Mouse (Mus musculus) frontal cortex, postnatal 36 days (tissue): ENCODE measurements around the gene Tpo.

ENCODE experiments used
- DNase-seq, 2 experiments: peaks; one replicate each; pipeline ENCODE4 v3.0.0; 2022; ENCODE audit warnings: low spot score in 2 of 2

Tpo gene

GRCm38 (mm10) chr12:30077056-30077455, 55.4 kb downstream of the Tpo start:
- DNase-seq = no peak

DNA sequence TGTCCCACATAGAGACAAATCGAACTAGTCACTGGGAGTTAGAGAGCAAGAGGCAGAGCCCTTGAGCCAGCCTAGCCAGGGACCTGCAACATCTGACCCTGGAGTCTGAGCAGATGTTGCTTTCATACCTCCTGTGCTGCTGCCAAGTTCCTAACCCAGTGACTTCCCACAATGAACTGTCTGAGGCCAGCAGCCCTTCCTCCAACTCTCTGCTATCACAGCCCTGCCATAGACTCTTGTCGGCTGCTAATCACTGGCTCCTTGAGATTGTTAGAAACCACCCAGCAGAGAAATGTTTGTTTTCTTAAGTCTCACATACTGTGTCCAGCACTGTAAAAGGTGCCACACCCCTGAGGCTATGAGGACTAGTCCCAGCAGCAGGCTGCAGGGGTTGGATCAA, 56.1 kb downstream of the Tpo start:
- DNase-seq = no peak

GRCm38 (mm10) chr12:30069321-30069720, 63.1 kb downstream of the Tpo start:
- DNase-seq = no peak

- DNase-seq = no peak
Measured at GRCm38 (mm10) chr12:30067806-30068205, 64.6 kb downstream of the Tpo start.

GRCm38 (mm10) chr12:30062118-30062505, 70.3 kb downstream of the Tpo start:
- no peak for DNase-seq

- DNase-seq = no peak
Measured at GRCm38 (mm10) chr12:30061503-30062117, 70.8 kb downstream of the Tpo start.

DNA sequence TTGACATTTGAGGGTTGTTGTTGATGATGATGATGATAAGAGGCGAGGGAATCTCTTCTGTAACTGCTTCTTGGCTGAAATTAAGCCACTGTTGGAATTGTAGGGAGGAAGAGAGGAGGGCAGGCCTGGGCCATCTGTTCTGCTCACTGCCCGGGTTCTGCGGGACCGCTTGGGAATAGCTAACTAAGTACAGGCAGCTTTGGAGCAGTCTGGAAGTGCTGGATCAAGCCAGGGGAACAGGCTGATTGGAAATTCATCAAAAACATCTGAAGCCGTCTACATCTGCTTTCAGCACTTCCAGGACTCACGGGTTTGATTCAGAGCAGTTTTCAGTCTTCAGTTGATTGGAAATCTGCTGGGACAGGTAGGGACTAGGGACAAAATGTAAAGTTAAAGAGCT, 74.4 kb downstream of the Tpo start:
- no peak for DNase-seq

GRCm38 (mm10) chr12:30054761-30055540, 77.5 kb downstream of the Tpo start:
- DNase-seq = no peak

DNA sequence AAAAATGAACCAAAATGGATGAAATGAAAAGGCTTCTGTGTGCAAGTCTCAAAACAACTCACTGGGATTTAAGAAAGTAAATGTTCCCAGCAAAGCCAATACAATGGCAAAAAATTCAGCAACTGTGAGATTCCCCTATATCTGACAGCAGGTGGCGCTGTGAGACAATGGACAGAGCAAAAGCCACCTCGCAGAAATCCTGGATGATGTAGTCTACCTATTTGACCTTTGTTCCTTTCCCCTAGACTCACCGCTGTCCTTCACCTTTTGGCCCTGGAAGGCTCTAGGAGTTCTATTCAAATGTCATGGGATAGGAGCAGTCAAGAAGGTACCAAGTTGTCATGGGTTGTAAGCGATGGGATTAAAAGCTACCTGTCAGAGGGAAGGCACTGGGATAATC, 82.2 kb downstream of the Tpo start:
- DNase-seq = peak; percentile 56 to 76

DNA sequence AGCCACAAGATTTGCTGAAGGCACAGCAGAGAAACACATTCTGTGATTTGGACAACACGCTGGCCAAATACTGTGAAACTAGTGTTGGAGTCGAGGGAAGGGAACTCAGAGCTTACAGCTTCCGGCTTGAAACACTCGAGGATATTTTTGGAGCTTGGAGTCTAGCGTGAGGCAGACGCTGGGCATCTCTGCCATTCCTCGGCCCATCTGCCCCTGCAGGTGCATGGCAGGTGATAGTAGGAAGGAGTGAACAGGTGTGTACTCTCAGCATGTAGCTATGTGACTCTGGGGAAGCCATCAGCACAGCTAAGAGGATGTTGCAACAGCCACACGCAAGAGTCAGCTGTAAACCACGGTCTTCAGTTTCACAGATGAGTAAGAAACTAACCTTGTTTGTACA, 82.6 kb downstream of the Tpo start:
- DNase-seq = no peak

- no peak for DNase-seq
Measured at GRCm38 (mm10) chr12:30048848-30049247, 83.6 kb downstream of the Tpo start.

DNA sequence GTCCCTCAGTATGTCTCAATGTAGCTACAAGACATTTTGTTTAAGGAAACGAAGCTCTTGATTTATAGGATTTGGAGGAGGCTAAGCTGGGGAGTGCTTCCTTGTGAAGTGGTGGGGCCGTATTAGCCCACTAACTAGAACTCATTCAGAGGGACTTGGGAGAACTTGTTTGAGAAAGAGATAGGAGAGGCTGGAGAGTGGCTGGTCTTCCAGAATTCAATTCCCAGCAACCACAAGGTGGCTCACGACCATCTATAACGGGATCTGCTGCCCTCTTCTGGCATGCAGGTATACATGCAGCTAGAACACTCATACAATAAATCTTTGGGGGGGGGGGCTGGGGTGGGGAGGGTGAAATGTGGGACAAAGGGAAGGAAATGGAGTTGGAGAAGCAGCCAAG, 92.3 kb downstream of the Tpo start:
- DNase-seq = peak in 1 of 2 experiments; percentile 66

DNA sequence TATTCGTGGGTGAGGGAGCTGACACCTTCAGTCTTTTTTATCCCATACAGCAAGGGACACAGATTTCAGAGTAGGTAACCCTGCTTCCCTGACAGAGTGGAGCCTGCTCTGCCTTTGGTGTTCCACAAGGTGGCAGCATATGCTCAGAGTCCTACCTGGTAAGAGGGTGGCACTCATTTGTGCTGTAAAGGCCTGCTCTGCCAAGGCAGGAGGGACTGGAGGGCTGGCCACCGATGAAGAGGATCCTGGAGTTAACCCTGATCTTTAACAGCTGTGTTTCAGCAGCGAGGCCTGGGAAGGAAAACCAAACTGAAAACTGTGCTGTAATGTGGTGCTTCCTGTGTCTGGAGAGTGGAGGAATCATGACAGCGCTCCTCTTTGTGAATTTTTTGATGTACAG, 92.9 kb downstream of the Tpo start:
- peak; percentile 35 to 64 for DNase-seq

GRCm38 (mm10) chr12:30036569-30037055, 95.8 kb downstream of the Tpo start:
- no peak for DNase-seq

DNA sequence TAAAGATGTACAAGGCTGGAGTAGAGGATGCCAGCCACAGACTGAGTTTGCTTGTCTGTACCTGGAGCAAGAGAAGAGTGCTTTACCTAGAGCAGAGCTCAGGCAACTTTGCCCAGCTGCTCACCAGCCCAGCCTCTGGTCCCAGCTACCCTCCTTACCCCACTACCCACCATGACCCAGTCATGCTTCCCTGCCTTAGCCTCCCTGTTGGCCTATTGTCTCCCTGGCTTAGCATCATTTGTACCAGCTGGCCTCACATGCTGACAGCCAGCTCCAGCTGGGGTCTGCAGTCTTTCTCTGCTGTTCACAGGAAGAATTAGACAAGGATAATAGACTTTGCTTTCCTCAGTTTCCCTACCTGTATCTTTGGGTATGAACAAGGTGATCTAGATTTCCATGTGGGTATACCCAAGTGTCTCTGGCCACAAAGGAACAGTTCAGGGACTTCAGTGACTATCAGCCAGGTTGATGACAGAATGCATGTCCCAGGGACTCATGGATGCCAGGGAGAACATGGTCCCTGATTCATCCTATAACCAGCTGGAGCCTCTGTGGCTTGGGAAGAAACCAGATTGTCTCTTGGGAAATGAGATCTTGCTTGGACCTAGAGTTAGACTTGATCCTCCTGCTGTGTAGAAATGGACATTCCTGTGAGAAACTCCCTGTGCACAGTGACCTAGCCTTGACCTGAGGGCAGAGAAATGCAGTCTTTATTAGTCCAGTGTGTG, 96.4 kb downstream of the Tpo start:
- no peak for DNase-seq

GRCm38 (mm10) chr12:30035406-30035805, 97.0 kb downstream of the Tpo start:
- DNase-seq = no peak

- no peak for DNase-seq
Measured at GRCm38 (mm10) chr12:30034681-30035080, 97.7 kb downstream of the Tpo start.

GRCm38 (mm10) chr12:30030571-30030970, 101.9 kb downstream of the Tpo start:
- DNase-seq = no peak

DNA sequence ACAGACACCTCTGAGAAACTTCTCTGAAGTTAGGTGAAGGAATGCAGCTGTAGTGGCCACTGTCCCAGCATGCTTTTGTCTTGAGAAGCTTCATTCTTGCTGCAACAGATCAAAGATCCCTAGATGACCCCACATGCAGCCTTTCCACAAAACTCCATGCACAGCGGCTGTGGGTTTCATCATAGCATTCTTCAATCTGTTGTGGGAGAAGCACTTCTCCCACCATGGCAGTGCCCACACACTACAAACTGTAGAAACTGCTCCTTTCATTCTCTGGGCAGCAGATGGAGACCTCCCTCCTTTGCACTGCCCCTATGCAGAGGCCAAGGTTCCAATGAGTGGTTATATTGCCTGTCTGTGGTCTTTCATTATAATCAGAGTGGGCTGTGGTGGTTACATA, 103.3 kb downstream of the Tpo start:
- DNase-seq = no peak

DNA sequence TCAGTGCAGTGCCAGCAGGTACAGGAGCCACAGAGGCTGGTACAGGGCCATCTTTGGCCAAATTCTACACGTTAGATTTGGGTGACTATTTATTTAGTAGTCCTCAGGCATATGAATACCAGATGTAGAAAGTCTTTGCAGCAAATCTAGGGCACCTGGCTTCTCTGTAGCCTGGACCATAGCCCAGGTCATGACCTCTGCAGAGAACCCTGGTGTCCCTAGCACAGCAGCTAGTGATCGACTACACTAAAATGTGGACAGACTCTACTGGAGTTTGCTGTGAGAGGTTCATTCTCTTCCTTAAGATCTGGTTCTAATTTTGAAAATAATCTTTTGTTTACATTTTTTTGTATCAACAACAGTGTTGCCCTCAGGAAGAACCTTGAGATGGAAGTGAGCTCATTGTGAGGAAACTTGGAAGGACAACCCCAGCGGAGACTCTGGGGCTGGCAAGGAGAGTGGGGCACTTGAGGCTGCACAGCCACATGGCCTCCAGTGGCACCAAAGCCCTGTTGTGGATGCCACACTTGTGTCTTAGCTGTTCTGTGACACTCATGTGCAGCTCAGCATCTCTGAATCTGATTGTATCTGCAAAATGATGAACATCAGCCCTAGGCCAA, 104.6 kb downstream of the Tpo start:
- DNase-seq = no peak

DNA sequence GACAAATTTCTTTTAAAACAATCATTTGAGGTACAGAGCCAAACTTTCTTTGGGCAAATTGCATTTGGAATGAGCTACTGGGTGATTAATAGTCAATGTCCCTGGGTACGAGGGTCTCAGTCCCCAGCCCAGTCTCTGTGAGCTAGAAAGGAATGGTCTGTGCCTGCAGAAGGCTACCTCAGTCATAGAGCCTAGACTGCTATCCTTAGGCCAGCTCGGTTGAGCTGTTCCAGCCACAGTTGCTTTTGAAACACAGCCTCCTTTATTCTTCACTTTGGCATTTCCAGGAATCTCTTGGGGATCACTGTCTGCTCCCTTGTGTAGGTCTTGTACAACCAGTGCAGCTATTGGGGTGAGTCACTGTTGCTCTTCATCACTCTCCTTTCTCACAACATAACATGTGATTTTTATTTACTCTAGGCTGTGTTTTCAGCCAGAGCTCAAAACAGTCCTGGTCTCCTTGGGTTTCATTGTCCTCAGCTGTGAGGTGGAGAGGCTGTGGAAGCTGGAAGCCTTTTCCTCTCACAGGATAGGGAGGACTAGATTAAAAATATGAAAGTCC, 108.1 kb downstream of the Tpo start:
- no peak for DNase-seq

DNA sequence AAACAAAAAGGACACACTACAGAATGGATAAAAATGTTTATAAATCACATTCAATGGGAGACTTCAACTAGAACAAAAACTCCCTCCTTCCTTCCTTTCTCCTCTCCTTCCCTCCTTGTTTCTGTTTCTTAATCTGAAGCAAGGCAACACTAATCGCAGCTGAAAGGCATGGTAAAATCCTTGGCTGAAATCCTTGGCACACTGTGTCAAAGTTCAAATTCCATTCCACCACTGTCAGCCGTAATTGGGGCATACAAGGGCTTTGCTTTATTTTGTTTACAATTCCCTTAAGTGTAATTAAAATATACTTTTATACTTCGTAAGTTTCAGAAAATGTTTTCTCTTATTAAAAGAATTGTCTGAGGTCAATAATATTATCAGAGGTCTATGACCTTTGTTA, 108.9 kb downstream of the Tpo start:
- DNase-seq = no peak
